Mouse (Mus musculus) myocyte (in vitro differentiated cells): ENCODE data around the gene Dock2. TPM values are rescaled to one million over a fixed set of nuclear protein-coding genes. Genes with fewer than 3 reads are reported as not detected.

Experiments
- H3K27me3 ChIP-seq: one replicate; pipeline ENCODE4 v1.6.1; 2011; ENCODE audit not compliant: control insufficient read depth, insufficient read depth, insufficient read length
- H3K36me3 ChIP-seq: one replicate; pipeline ENCODE4 v1.6.1; 2011; ENCODE audit not compliant: control insufficient read depth, insufficient read depth
- H3K4me2 ChIP-seq: one replicate; pipeline ENCODE4 v1.6.1; 2011; ENCODE audit warnings: low read depth, control low read depth
- H3K4me3 ChIP-seq: one replicate; pipeline ENCODE4 v1.5.1; 2011; ENCODE audit warnings: mild to moderate bottlenecking, control low read depth, moderate library complexity
- H3K79me2 ChIP-seq: one replicate; pipeline ENCODE4 v1.6.1; 2011; ENCODE audit not compliant: control insufficient read depth, insufficient read depth
- H3ac ChIP-seq: one replicate; pipeline ENCODE4 v1.6.1; 2011; ENCODE audit not compliant: control insufficient read depth, insufficient read length
- CEBPB ChIP-seq: IDR thresholded peaks from 2 replicates; pipeline ENCODE4 v1.6.1; 2011; ENCODE audit warnings: mild to moderate bottlenecking, moderate library complexity; ENCODE audit not compliant: poor library complexity, insufficient read depth, severe bottlenecking
- E2F4 ChIP-seq: IDR thresholded peaks from one replicate; pipeline ENCODE4 v1.6.1; 2011; ENCODE audit warnings: mild to moderate bottlenecking, control low read depth, moderate library complexity; ENCODE audit not compliant: insufficient read depth
- MAX ChIP-seq: IDR thresholded peaks from one replicate; pipeline ENCODE4 v1.6.1; 2011; ENCODE audit warnings: low read depth, mild to moderate bottlenecking, control low read depth
- MYOD1 ChIP-seq, 3 experiments: IDR thresholded peaks; one replicate each; pipeline ENCODE4 v1.6.1; 2011; ENCODE audit warnings: control low read depth in 2 of 3, low read depth in 2 of 3, mild to moderate bottlenecking in 2 of 3, moderate library complexity in 1 of 3; ENCODE audit not compliant: insufficient read length in 2 of 3, control insufficient read depth in 1 of 3
- MYOG ChIP-seq, 3 experiments: IDR thresholded peaks; one replicate each; pipeline ENCODE4 v1.6.1; 2011; ENCODE audit warnings: control low read depth in 2 of 3, low read depth in 2 of 3, mild to moderate bottlenecking in 2 of 3; ENCODE audit not compliant: insufficient read length in 2 of 3, control insufficient read depth in 1 of 3, insufficient read depth in 1 of 3
- POLR2A ChIP-seq: IDR thresholded peaks from one replicate; pipeline ENCODE4 v1.6.1; 2011; ENCODE audit warnings: low read depth, mild to moderate bottlenecking, control low read depth, moderate library complexity; ENCODE audit not compliant: insufficient read length
- POLR2AphosphoS2 ChIP-seq: IDR thresholded peaks from one replicate; pipeline ENCODE4 v1.6.1; 2011; ENCODE audit warnings: low read depth, control low read depth; ENCODE audit not compliant: insufficient read length
- REST ChIP-seq: IDR thresholded peaks from one replicate; pipeline ENCODE4 v1.6.1; 2011; ENCODE audit warnings: mild to moderate bottlenecking, control low read depth, moderate library complexity; ENCODE audit not compliant: insufficient read depth, insufficient read length
- SRF ChIP-seq: IDR thresholded peaks from one replicate; pipeline ENCODE4 v1.6.1; 2011; ENCODE audit warnings: low read depth; ENCODE audit not compliant: control insufficient read depth, insufficient read length
- TCF12 ChIP-seq: IDR thresholded peaks from one replicate; pipeline ENCODE4 v1.6.1; 2011; ENCODE audit warnings: mild to moderate bottlenecking, control low read depth; ENCODE audit not compliant: poor library complexity, insufficient read depth, severe bottlenecking
- TCF3 ChIP-seq: IDR thresholded peaks from one replicate; pipeline ENCODE4 v1.6.1; 2011; ENCODE audit warnings: low read depth, control low read depth; ENCODE audit not compliant: insufficient read length
- USF1 ChIP-seq: IDR thresholded peaks from one replicate; pipeline ENCODE4 v1.6.1; 2011; ENCODE audit warnings: low read depth, mild to moderate bottlenecking, control low read depth, moderate library complexity
- polyA plus RNA-seq: library from polyadenylated mRNA; unstranded; fragments of >200 nt; fragmentation: generic; extraction: Trizol; gene quantifications from one replicate; pipeline ENCODE4 v1.2.1, GENCODE M21; 2012; ENCODE audit warnings: missing spikeins

Gene Dock2
- polyA plus RNA-seq, 1 experiment, result not detected

GRCm38 (mm10) chr11:34681790-34682189, 101.9 kb downstream of the Dock2 start:
- TF ChIP-seq MAX (no peak), MYOD1 (IDR thresholded peaks at IDR 0.05; ENCODE audit: control insufficient read depth in 1 of 3, insufficient read length in 2 of 3, low read depth in 2 of 3) (no peak), SRF (no peak), POLR2AphosphoS2 (no peak), TCF3 (no peak), MYOG (IDR thresholded peaks at IDR 0.05; ENCODE audit: control insufficient read depth in 1 of 3, insufficient read depth in 1 of 3, insufficient read length in 2 of 3, low read depth in 2 of 3) (no peak), USF1 (no peak), CEBPB (no peak), REST (no peak), TCF12 (no peak), POLR2A (no peak), E2F4 (no peak)
- no peaks in the 10 kb centered on the region for H3K79me2 ChIP-seq
- no peaks in the 10 kb centered on the region for H3K36me3 ChIP-seq
- no peaks in the 10 kb centered on the region for H3K27me3 ChIP-seq
- no peak overlapping the region for H3K4me3 ChIP-seq
- H3ac ChIP-seq, result no peak overlapping the region
- no peak overlapping the region for H3K4me2 ChIP-seq

DNA sequence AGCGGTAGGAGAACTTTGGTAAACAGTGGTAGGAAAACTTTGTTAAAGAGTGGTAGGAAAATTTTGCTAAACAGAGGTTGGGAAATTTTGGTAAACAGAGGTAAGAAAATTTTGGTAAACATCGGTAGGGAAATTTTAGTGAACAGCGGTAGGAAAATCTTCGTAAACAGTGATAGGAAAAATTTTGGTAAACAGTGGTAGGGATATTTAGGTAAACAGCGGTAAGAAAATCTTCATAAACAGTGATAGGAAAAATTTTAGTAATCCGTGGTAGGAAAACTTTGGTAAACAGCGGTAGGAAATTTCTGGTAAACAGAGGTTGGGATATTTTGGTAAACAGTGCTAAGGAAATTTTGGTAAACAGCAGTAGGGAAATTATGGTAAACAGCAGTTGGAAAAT, 239.1 kb downstream of the Dock2 start:
- TF ChIP-seq MYOG (IDR thresholded peaks at IDR 0.05; ENCODE audit: control insufficient read depth in 1 of 3, insufficient read depth in 1 of 3, insufficient read length in 2 of 3, low read depth in 2 of 3), result no peak
- TF ChIP-seq MYOD1 (IDR thresholded peaks at IDR 0.05; ENCODE audit: control insufficient read depth in 1 of 3, insufficient read length in 2 of 3, low read depth in 2 of 3), result no peak
- TF ChIP-seq USF1, result no peak
- no peak for TF ChIP-seq TCF3
- TF ChIP-seq TCF12, result no peak
- no peak for TF ChIP-seq SRF
- TF ChIP-seq POLR2AphosphoS2, result no peak
- TF ChIP-seq CEBPB, result no peak
- TF ChIP-seq E2F4, result no peak
- no peak for TF ChIP-seq REST
- TF ChIP-seq MAX, result no peak
- TF ChIP-seq POLR2A, result no peak
- no peak overlapping the region for H3K4me3 ChIP-seq
- no peak overlapping the region for H3ac ChIP-seq
- no peaks in the 10 kb centered on the region for H3K79me2 ChIP-seq
- no peaks in the 10 kb centered on the region for H3K27me3 ChIP-seq
- no peak overlapping the region for H3K4me2 ChIP-seq
- no peaks in the 10 kb centered on the region for H3K36me3 ChIP-seq

GRCm38 (mm10) chr11:34532131-34532530, 251.6 kb downstream of the Dock2 start:
- Histone ChIP-seq H3K79me2 (no peaks in the 10 kb centered on the region), H3ac (no peak overlapping the region), H3K4me3 (no peak overlapping the region), H3K27me3 (no peaks in the 10 kb centered on the region), H3K4me2 (no peak overlapping the region), H3K36me3 (no peaks in the 10 kb centered on the region)
- TF ChIP-seq E2F4 (no peak), USF1 (no peak), POLR2A (no peak), MYOG (IDR thresholded peaks at IDR 0.05; ENCODE audit: control insufficient read depth in 1 of 3, insufficient read depth in 1 of 3, insufficient read length in 2 of 3, low read depth in 2 of 3) (no peak), SRF (no peak), MYOD1 (IDR thresholded peaks at IDR 0.05; ENCODE audit: control insufficient read depth in 1 of 3, insufficient read length in 2 of 3, low read depth in 2 of 3) (no peak), REST (no peak)

GRCm38 (mm10) chr11:34530971-34531370, 252.7 kb downstream of the Dock2 start:
- Histone ChIP-seq H3K27me3 (no peaks in the 10 kb centered on the region), H3K4me3 (no peak overlapping the region), H3K36me3 (no peaks in the 10 kb centered on the region), H3K79me2 (no peaks in the 10 kb centered on the region), H3K4me2 (no peak overlapping the region), H3ac (no peak overlapping the region)
- TF ChIP-seq CEBPB (no peak), USF1 (no peak), MYOD1 (IDR thresholded peaks at IDR 0.05; ENCODE audit: control insufficient read depth in 1 of 3, insufficient read length in 2 of 3, low read depth in 2 of 3) (no peak), REST (no peak), POLR2A (no peak), POLR2AphosphoS2 (no peak), MAX (no peak), SRF (no peak), E2F4 (no peak), MYOG (IDR thresholded peaks at IDR 0.05; ENCODE audit: control insufficient read depth in 1 of 3, insufficient read depth in 1 of 3, insufficient read length in 2 of 3, low read depth in 2 of 3) (no peak), TCF12 (no peak), TCF3 (no peak)

GRCm38 (mm10) chr11:34528006-34528405, 255.7 kb downstream of the Dock2 start:
- Histone ChIP-seq H3K27me3 (no peaks in the 10 kb centered on the region), H3ac (no peak overlapping the region), H3K4me2 (no peak overlapping the region), H3K79me2 (no peaks in the 10 kb centered on the region), H3K36me3 (no peaks in the 10 kb centered on the region), H3K4me3 (no peak overlapping the region)
- TF ChIP-seq MAX, result no peak
- TF ChIP-seq MYOD1 (IDR thresholded peaks at IDR 0.05; ENCODE audit: control insufficient read depth in 1 of 3, insufficient read length in 2 of 3, low read depth in 2 of 3), result no peak
- no peak for TF ChIP-seq E2F4
- no peak for TF ChIP-seq POLR2A
- no peak for TF ChIP-seq REST
- TF ChIP-seq MYOG (IDR thresholded peaks at IDR 0.05; ENCODE audit: control insufficient read depth in 1 of 3, insufficient read depth in 1 of 3, insufficient read length in 2 of 3, low read depth in 2 of 3), result no peak
- TF ChIP-seq USF1, result no peak
- TF ChIP-seq CEBPB, result no peak
- no peak for TF ChIP-seq SRF
- no peak for TF ChIP-seq POLR2AphosphoS2
- TF ChIP-seq TCF3, result no peak
- no peak for TF ChIP-seq TCF12
